Mouse (Mus musculus) midbrain, embryonic 14.5 days (tissue): ENCODE measurements at regions not wholly inside any gene's neighbourhood (a gene's known extent, or its start where the extent isn't known, plus 50 kb on each side); places are given as distances from the start of the nearest gene placed in this dataset.

Experiments
- ATAC-seq: fragments of 200-750 bp; cut with Nextera tagmentation; 2 replicates; pipeline ENCODE4 v1.8.0; 2017; ENCODE audit warnings: moderate number of reproducible peaks, moderate library complexity; ENCODE audit not compliant: low FRiP score, low TSS enrichment
- DNase-seq: peaks from one replicate; pipeline ENCODE4 v3.0.0-alpha.2; 2015
- H3K27ac ChIP-seq: fragments of 300-500 bp; sonication (generic); replicated peaks from 2 replicates; pipeline ENCODE4 v1.5.1; 2014; ENCODE audit warnings: mild to moderate bottlenecking, low read depth, low read length, moderate library complexity
- H3K27me3 ChIP-seq: fragments of 300-500 bp; sonication (generic); 2 replicates; pipeline ENCODE4 v1.6.1; 2014; ENCODE audit warnings: low read length, control low read depth, mixed read lengths; ENCODE audit not compliant: control insufficient read depth, insufficient read depth
- H3K36me3 ChIP-seq: fragments of 300-500 bp; sonication (generic); 2 replicates; pipeline ENCODE4 v1.6.1; 2014; ENCODE audit warnings: low read length, control low read depth; ENCODE audit not compliant: control insufficient read depth, insufficient read depth
- H3K4me1 ChIP-seq: fragments of 300-500 bp; sonication (generic); 2 replicates; pipeline ENCODE4 v1.6.1; 2014; ENCODE audit warnings: mild to moderate bottlenecking, antibody characterized with exemption, low read length, control low read depth; ENCODE audit not compliant: control insufficient read depth, insufficient read depth
- H3K4me2 ChIP-seq: fragments of 300-500 bp; sonication (generic); 2 replicates; pipeline ENCODE4 v1.6.1; 2014; ENCODE audit warnings: mild to moderate bottlenecking, low read length, moderate library complexity
- H3K4me3 ChIP-seq: fragments of 300-500 bp; sonication (generic); replicated peaks from 2 replicates; pipeline ENCODE4 v1.5.1; 2014; ENCODE audit warnings: low read depth, low read length
- H3K9ac ChIP-seq: fragments of 300-500 bp; sonication (generic); replicated peaks from 2 replicates; pipeline ENCODE4 v1.6.1; 2014; ENCODE audit warnings: mild to moderate bottlenecking, low read length, moderate library complexity
- H3K9me3 ChIP-seq: fragments of 300-500 bp; sonication (generic); 2 replicates; pipeline ENCODE4 v1.6.1; 2016; ENCODE audit warnings: low read length, control low read depth, mixed read lengths; ENCODE audit not compliant: control insufficient read depth
- WGBS: fragments of 180-500 bp; shearing (Covaris S2); extraction: QIAGEN DNeasy Blood & Tissue Kit; methylation state at CpG from one replicate; pipeline ENCODE4 v1.1.7; 2014; 5-methylcytosine and 5-hydroxymethylcytosine counted together

- H3K4me2 ChIP-seq, result no peak overlapping the region
- H3K4me1 ChIP-seq, result peaks cover 6% of the 10 kb centered on the region; the same call in 1 of the 2 replicates
- no peak for DNase-seq
- over 99% methylated on average over 3 of the region's 3 CpGs for WGBS
- no peak for ATAC-seq
- no peak overlapping the region for H3K27ac ChIP-seq
- H3K9ac ChIP-seq, result no peak overlapping the region
- H3K36me3 ChIP-seq, result no peaks in the 10 kb centered on the region
- H3K27me3 ChIP-seq, result no peaks in the 10 kb centered on the region
- H3K4me3 ChIP-seq, result no peak overlapping the region
- no peaks in the 10 kb centered on the region; the same call in 1 of the 2 replicates for H3K9me3 ChIP-seq
These were observed 340.8 kb downstream of the Galc start for GRCm38 (mm10) chr12:97918416-97918815.

GRCm38 (mm10) chr12:97915026-97915425, 344.2 kb downstream of the Galc start:
- ATAC-seq (no peak), DNase-seq (no peak)
- Histone ChIP-seq H3K9ac (no peak overlapping the region), H3K4me1 (no peaks in the 10 kb centered on the region), H3K9me3 (no peaks in the 10 kb centered on the region; the same call in 1 of the 2 replicates), H3K4me2 (no peak overlapping the region), H3K27ac (no peak overlapping the region), H3K4me3 (no peak overlapping the region), H3K36me3 (no peaks in the 10 kb centered on the region), H3K27me3 (no peaks in the 10 kb centered on the region)
- WGBS, result 84% methylated on average over 4 of the region's 4 CpGs

DNA sequence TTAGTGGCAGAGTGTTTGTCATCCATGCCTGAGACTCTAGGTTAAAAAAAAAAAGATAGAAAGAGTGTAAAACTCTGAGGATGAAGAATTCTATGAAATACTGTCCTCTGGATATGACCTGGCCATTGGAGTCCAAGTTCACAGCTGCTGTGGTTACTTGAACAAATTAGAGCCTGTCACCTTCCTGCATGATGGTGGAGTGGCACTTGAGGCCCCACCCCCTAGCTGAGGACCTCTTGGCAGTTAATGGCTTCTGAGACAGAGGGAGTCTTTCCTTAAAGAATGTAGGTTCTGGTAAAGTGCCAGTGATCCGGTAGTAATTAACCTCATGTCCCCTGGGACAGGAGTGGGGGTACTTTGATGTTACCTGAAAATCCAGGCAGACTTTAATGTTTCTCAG, 346.5 kb downstream of the Galc start:
- no peak overlapping the region for H3K4me3 ChIP-seq
- H3K9ac ChIP-seq, result no peak overlapping the region
- no peaks in the 10 kb centered on the region for H3K4me1 ChIP-seq
- H3K4me2 ChIP-seq, result no peak overlapping the region
- DNase-seq, result no peak
- H3K27me3 ChIP-seq, result no peaks in the 10 kb centered on the region
- no peaks in the 10 kb centered on the region; the same call in 1 of the 2 replicates for H3K9me3 ChIP-seq
- no peak overlapping the region for H3K27ac ChIP-seq
- no peak for ATAC-seq
- 83% methylated on average over 1 of the region's 1 CpGs for WGBS
- no peaks in the 10 kb centered on the region for H3K36me3 ChIP-seq

- 47% methylated on average over 5 of the region's 5 CpGs for WGBS
- Histone ChIP-seq H3K27me3 (no peaks in the 10 kb centered on the region), H3K4me3 (no peak overlapping the region), H3K9ac (no peak overlapping the region), H3K27ac (no peak overlapping the region), H3K4me2 (no peak overlapping the region), H3K4me1 (no peaks in the 10 kb centered on the region), H3K9me3 (no peaks in the 10 kb centered on the region), H3K36me3 (no peaks in the 10 kb centered on the region)
- ATAC-seq (no peak), DNase-seq (peak; percentile 32)
These were observed 360.0 kb downstream of the Galc start for GRCm38 (mm10) chr12:97899266-97899665.

- no peak overlapping the region for H3K27ac ChIP-seq
- H3K27me3 ChIP-seq, result no peaks in the 10 kb centered on the region
- DNase-seq, result no peak
- no peak overlapping the region for H3K9ac ChIP-seq
- H3K4me3 ChIP-seq, result no peak overlapping the region
- H3K4me1 ChIP-seq, result no peaks in the 10 kb centered on the region
- WGBS, result 92% methylated on average over 2 of the region's 2 CpGs
- no peaks in the 10 kb centered on the region for H3K36me3 ChIP-seq
- ATAC-seq, result no peak
- no peaks in the 10 kb centered on the region for H3K9me3 ChIP-seq
- no peak overlapping the region for H3K4me2 ChIP-seq
These were observed 361.1 kb downstream of the Galc start for GRCm38 (mm10) chr12:97898178-97898577.

DNA sequence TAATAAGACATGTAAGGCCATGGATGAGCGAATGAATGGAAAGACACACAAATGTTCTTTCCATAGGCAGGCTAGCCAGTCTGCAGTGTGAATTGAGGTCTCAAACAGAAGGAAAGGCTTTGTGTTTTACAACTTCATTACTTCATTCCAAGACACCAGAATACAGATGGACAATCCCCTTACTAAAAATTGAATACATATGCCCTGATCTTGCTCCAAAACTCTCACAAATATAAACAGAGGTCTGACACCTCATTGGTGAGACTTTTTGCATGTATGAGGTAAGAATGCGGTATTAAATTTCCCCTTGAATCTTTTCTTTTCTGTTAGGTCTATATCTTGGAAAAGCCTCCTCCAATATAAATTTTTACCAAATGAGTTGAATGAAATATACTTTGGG, 363.3 kb downstream of the Galc start:
- Histone ChIP-seq H3K4me1 (no peaks in the 10 kb centered on the region), H3K36me3 (no peaks in the 10 kb centered on the region), H3K4me2 (no peak overlapping the region), H3K9me3 (no peaks in the 10 kb centered on the region), H3K27ac (no peak overlapping the region), H3K4me3 (no peak overlapping the region), H3K27me3 (no peaks in the 10 kb centered on the region), H3K9ac (no peak overlapping the region)
- no peak for ATAC-seq
- no peak for DNase-seq
- WGBS, result 92% methylated on average over 2 of the region's 2 CpGs

DNA sequence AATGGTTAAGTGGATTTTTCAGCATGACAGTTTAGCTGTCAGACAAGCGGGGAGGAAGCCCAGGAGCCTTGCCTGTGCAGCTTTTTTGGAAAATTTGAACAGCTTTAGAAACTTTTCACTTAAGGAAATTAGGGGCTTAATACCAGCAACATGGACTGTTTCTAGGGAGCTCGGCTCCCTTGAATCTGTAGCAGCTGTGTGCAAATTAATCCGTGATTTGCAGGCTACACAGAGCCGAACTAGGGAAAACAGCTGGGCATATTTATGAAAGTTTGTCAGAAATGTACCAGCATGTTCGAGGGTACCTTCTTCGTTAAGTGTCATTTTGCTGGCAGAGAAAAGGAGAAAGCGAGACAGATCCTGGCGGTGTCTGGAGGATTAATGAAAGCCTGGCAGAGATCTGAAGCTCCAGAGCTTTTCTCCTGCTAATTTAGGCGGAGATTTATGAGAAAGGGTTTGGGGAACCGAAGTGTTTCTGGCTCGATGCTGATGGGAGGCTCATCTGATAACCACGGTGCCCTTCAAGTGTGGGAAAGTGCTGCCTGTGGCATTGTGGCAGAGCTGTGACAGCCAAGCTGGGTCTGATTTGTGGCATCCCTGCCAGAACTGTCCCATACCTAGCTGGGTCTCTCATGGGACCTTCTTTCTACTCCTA, 370.3 kb downstream of the Galc start:
- DNase-seq, result peak; percentile 60
- 3% methylated on average over 12 of the region's 12 CpGs for WGBS
- Histone ChIP-seq H3K4me1 (peaks cover 17% of the 10 kb centered on the region; the same call in 1 of the 2 replicates), H3K36me3 (no peaks in the 10 kb centered on the region), H3K4me2 (peak overlapping the region; percentile 45), H3K4me3 (0 out of 2 replicates have a peak overlapping the region, but pooled peaks have one; percentile 7), H3K9me3 (no peaks in the 10 kb centered on the region), H3K9ac (no peak overlapping the region), H3K27ac (peak overlapping the region; percentile 28), H3K27me3 (no peaks in the 10 kb centered on the region)
- peak; percentile 75; the same call in 1 of the 2 replicates for ATAC-seq

DNA sequence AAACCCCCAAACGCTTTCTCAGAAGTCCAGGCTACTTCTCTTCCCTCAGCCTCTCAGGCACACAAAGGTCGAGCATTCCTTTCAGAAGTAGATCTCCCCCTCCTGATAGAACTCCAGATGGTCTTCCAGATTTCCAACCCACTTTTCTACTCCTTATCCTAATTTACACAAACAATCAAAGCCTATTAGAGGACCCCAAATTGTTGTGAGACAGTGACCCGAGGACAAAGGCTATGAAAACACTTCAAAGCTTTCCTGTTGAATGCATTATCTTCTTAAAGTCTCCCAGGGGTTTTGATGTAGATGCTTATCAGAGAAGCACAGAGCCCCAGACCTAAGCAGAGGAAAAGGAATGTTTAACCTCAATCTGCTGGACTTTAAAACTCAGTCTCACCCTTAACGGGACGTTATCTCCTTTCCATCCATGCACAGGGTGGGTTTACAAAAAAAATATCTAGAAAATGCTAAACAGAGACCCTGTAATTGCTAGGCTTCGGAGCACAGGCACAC, 370.9 kb downstream of the Galc start:
- Histone ChIP-seq H3K4me3 (0 out of 2 replicates have a peak overlapping the region, but pooled peaks have one; percentile 7), H3K9me3 (no peaks in the 10 kb centered on the region), H3K36me3 (no peaks in the 10 kb centered on the region), H3K4me1 (peaks cover 17% of the 10 kb centered on the region; the same call in 1 of the 2 replicates), H3K27me3 (no peaks in the 10 kb centered on the region), H3K27ac (peak overlapping the region; percentile 28), H3K9ac (no peak overlapping the region), H3K4me2 (peak overlapping the region; percentile 45)
- peak; percentile 37 for DNase-seq
- WGBS, result 5% methylated on average over 6 of the region's 6 CpGs
- ATAC-seq, result peak; percentile 66; the same call in 1 of the 2 replicates

DNA sequence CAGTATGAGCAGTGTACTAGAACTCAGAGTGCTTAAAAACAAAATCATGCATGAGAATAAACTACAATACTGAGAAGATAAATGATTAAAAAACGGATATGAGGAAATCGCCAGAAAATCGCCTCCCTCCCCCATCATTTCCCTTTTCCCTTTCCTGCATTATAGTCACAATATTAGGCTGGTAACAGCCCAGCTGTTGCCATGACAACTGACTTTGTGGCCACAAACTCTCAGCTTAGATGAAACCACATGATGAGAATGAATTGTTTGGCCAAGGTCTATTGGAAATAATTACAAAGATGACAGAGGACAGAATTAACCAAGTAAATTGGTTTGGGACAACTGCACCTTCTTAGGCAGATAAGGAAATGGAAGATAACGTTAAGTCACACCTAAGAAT, 376.8 kb downstream of the Galc start:
- Histone ChIP-seq H3K36me3 (no peaks in the 10 kb centered on the region), H3K9ac (no peak overlapping the region), H3K4me1 (0 out of 2 replicates have a peak, but pooled peaks cover 6% of the 10 kb centered on the region), H3K4me3 (no peak overlapping the region), H3K27me3 (no peaks in the 10 kb centered on the region), H3K27ac (no peak overlapping the region), H3K9me3 (no peaks in the 10 kb centered on the region), H3K4me2 (no peak overlapping the region)
- WGBS, result 48% methylated on average over 4 of the region's 4 CpGs
- ATAC-seq (no peak), DNase-seq (peak; percentile 74)
